Mouse (Mus musculus) midbrain, embryonic 11.5 days (tissue): Measurements from ENCODE around the gene Bicral. TPM values are rescaled to one million over a fixed set of nuclear protein-coding genes. Genes with fewer than 3 reads are reported as not detected.

Experiments used
- ATAC-seq: fragments of 200-750 bp; cut with Nextera tagmentation; 2 replicates; pipeline ENCODE4 v1.8.0; 2017; ENCODE audit warnings: moderate TSS enrichment, moderate library complexity; ENCODE audit not compliant: low FRiP score
- DNase-seq: peaks from one replicate; pipeline ENCODE4 v3.0.0; 2015; ENCODE audit warnings: low spot score; ENCODE audit errors: missing footprints
- H3K27ac ChIP-seq: fragments of 300-500 bp; sonication (generic); 2 replicates; pipeline ENCODE4 v1.5.1; 2014; ENCODE audit warnings: low read depth, low read length
- H3K27me3 ChIP-seq: fragments of 300-500 bp; sonication (generic); 2 replicates; pipeline ENCODE4 v1.6.1; 2014; ENCODE audit warnings: mild to moderate bottlenecking, low read length, moderate library complexity, mixed read lengths; ENCODE audit not compliant: control insufficient read depth, insufficient read depth
- H3K36me3 ChIP-seq: fragments of 300-500 bp; sonication (generic); 2 replicates; pipeline ENCODE4 v1.6.1; 2014; ENCODE audit warnings: mild to moderate bottlenecking, low read length, moderate library complexity, mixed read lengths; ENCODE audit not compliant: control insufficient read depth, insufficient read depth
- H3K4me1 ChIP-seq: fragments of 300-500 bp; sonication (generic); 2 replicates; pipeline ENCODE4 v1.6.1; 2014; ENCODE audit warnings: low read length; ENCODE audit not compliant: control insufficient read depth, insufficient read depth
- H3K4me2 ChIP-seq: fragments of 300-500 bp; sonication (generic); 2 replicates; pipeline ENCODE4 v1.6.1; 2014; ENCODE audit warnings: mild to moderate bottlenecking, moderate library complexity
- H3K4me3 ChIP-seq: fragments of 300-500 bp; sonication (generic); 2 replicates; pipeline ENCODE4 v1.5.1; 2014; ENCODE audit warnings: low read depth, low read length
- H3K9ac ChIP-seq: fragments of 300-500 bp; sonication (generic); 2 replicates; pipeline ENCODE4 v1.6.1; 2014; ENCODE audit warnings: low read length
- H3K9me3 ChIP-seq: fragments of 300-500 bp; sonication (generic); 2 replicates; pipeline ENCODE4 v1.6.1; 2016; ENCODE audit warnings: low read length; ENCODE audit not compliant: control insufficient read depth
- WGBS: fragments of 180-500 bp; shearing (Covaris S2); extraction: QIAGEN DNeasy Blood & Tissue Kit; methylation state at CpG from one replicate; pipeline ENCODE4 v1.1.7; 2014; 5-methylcytosine and 5-hydroxymethylcytosine counted together
- polyA plus RNA-seq: library from polyadenylated mRNA; unstranded; fragments of >200 nt; fragmentation: Nextera tagmentation; extraction: Ambion mirVana; gene quantifications from 2 replicates; pipeline ENCODE4 v1.2.1, GENCODE M21; 2014

The Bicral gene
- polyA plus RNA-seq, 1 experiment from 2014 or later, result 5.8 TPM

DNA sequence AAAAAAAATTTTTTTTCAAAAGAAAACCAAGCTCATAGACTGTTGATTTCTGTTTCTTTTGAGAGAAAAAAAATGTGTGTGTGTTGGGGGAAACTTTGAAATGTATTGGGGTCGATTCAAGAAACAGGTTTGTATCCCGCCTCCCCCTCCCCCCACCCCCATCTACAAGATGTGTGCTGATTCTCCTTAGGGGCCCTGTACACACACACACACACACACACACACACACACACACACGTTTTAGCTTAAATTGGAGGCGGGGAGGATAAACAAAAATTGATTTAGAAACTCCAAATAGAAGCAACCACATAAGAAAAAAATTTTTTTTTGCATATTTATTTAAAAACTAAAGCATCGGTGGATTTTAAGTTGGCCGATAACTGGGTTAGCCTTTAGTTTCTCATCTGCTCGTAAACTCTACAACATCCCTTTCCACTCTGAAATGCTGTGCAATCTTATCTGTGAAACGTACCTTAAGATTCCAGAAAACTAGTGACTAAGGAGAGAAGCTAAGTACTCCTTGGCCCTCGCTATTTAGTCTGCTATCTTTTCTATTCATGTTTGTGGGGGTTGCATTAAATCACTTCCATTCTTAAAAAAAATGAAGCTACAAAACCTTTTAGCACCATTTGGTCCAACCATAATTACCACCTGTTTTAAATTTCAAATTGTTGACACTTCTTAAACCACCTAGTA lies 615 bp upstream of the Bicral start:
- DNase-seq (peak; percentile 92), ATAC-seq (no peak)
- Histone ChIP-seq H3K27ac (peak overlapping the region; percentile 100), H3K4me1 (peaks cover 16% of the 10 kb centered on the region), H3K36me3 (no peaks in the 10 kb centered on the region), H3K4me3 (peak overlapping the region; percentile 53), H3K27me3 (no peaks in the 10 kb centered on the region), H3K9ac (peak overlapping the region; percentile 96), H3K4me2 (peak overlapping the region; percentile 58), H3K9me3 (no peaks in the 10 kb centered on the region)
- 33% methylated on average over 9 of the region's 9 CpGs for WGBS

DNA sequence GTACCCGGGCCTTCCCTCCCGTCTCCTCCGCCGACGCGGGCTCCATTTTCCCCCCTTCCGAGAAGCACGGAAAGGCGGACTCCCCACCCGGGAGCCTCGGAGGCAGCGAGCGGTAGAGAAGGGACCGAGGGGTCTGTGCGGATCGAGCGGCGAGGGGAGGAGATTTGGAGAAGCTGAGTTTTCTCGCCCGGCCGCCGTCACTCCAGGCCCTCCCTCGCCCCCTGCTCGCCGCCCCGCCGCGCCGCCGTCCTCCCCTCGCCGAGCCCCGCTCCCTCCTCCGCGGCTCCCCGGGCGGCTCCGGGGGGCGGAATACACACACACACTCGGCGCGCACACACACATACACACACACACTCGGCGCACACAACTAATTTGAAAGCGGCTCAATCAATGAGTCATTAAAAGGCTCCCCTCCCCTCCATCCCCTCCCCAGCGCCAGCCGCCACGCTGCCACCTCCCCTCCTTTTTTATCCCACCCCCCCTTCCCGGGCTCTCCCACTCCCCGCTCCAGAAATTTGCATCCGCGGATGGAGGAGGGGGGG lies 850 bp downstream of the Bicral start:
- ATAC-seq, result peak; percentile 85

DNA sequence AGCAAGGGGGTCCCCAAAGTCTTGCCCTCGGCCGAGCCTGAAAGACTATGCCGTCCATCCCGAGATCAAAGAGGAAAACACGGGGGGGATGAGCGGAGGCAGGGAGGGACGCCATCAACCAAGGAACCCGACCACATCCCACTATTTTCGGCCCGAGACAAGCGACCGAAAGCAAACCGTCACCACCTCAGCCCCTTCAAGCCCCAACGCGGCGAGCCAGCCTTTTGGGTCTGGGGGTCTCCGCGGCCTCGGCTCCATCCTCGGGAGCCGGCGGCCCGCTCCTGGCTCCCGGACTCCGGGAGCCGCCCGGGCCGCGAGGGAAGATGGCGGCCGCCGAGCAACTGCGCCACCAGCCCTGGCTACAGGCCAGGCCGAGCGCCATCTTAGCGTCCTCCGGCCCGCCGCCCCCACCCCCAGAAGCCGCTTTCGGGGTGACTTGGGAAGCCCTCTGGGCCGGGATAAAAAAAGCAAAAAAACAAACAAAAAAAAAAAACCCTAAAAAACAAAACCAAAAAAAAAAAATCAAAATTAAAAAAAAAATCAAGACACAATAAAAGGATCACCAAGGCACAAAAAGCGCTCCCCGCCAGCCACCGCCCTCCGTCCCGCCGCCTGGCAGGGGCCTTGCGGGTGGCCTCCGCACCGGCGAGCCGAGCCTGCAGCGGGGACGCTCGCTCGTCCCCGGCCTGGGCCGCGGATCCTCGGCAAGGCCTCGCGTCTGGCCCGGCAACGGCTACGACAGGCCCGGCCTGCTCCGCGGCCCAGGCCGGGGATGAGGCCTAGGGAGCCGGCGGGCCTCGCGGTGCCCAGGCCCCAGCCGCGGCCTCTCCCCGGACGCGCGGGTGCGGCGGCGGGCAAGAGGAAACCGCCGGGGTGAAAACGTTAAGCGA lies 1.6 kb downstream of the Bicral start:
- Histone ChIP-seq H3K36me3 (no peaks in the 10 kb centered on the region), H3K4me3 (peak overlapping the region; percentile 53), H3K27me3 (no peaks in the 10 kb centered on the region), H3K9ac (peak overlapping the region; percentile 96), H3K9me3 (no peaks in the 10 kb centered on the region), H3K4me2 (peak overlapping the region; percentile 58), H3K4me1 (peaks cover 16% of the 10 kb centered on the region), H3K27ac (peak overlapping the region; percentile 100)
- WGBS, result under 1% methylated on average over 86 of the region's 87 CpGs
- ATAC-seq, result peak; percentile 35
- peak; percentile 96 for DNase-seq

More for the DNA sequence above, 850 bp downstream of the Bicral start:
- Histone ChIP-seq H3K36me3 (no peaks in the 10 kb centered on the region), H3K27ac (peak overlapping the region; percentile 100), H3K9me3 (no peaks in the 10 kb centered on the region), H3K4me2 (peak overlapping the region; percentile 58), H3K4me3 (peak overlapping the region; percentile 53), H3K9ac (peak overlapping the region; percentile 96), H3K4me1 (peaks cover 16% of the 10 kb centered on the region), H3K27me3 (no peaks in the 10 kb centered on the region)
- DNase-seq, result peak; percentile 98
- WGBS, result 0% methylated on average over 12 of the region's 52 CpGs

GRCm38 (mm10) chr17:46856107-46856388 lies 2.2 kb downstream of the Bicral start:
- no peaks in the 10 kb centered on the region for H3K36me3 ChIP-seq
- 22% methylated on average over 4 of the region's 4 CpGs for WGBS
- H3K27ac ChIP-seq, result peak overlapping the region; percentile 100
- no peaks in the 10 kb centered on the region for H3K9me3 ChIP-seq
- no peak for ATAC-seq
- peak overlapping the region; percentile 53 for H3K4me3 ChIP-seq
- H3K27me3 ChIP-seq, result no peaks in the 10 kb centered on the region
- peak overlapping the region; percentile 96 for H3K9ac ChIP-seq
- peak overlapping the region; percentile 58 for H3K4me2 ChIP-seq
- H3K4me1 ChIP-seq, result peaks cover 16% of the 10 kb centered on the region
- no peak for DNase-seq

DNA sequence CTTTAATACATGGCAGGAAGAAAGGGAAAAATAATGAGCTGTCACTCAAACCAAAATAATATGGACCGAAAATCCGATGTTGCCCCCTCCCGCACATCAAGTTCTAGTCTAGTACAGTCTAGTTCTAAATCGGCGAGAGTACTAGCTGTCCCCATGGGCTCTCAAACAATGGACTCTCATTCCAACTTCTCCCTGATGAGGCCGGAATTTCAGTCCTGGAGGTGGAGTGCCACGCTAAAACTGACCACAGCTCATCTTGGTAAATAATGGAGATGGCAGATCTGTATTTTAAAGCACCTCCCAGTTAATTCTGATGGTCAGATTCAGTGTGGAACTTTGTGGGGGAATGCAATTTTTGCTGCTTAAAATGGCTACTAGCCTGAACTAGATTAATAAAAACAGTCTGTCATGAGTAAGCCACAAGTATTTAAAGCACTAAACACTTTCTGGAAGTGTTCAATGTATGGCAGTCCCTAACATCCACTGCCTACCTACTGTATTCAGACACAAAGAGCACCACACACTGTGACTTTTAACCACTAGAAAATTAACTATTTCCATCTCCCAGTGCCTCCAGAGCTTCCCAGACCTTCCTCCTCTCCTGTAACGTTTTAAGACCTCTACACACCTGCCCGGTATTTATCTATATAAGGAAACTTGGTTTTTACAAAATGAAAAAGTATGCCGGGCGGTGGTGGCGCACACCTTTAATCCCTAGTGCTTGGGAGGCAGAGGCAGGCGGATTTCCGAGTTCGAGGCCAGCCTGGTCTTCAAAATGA lies 2.8 kb downstream of the Bicral start:
- peak overlapping the region; percentile 58 for H3K4me2 ChIP-seq
- H3K4me3 ChIP-seq, result peak overlapping the region; percentile 53
- DNase-seq (peak; percentile 90), ATAC-seq (no peak)
- H3K9me3 ChIP-seq, result no peaks in the 10 kb centered on the region
- H3K4me1 ChIP-seq, result peaks cover 16% of the 10 kb centered on the region
- peak overlapping the region; percentile 100; the same call in 1 of the 2 replicates for H3K27ac ChIP-seq
- peak overlapping the region; percentile 96 for H3K9ac ChIP-seq
- H3K36me3 ChIP-seq, result no peaks in the 10 kb centered on the region
- 79% methylated on average over 15 of the region's 15 CpGs for WGBS
- H3K27me3 ChIP-seq, result no peaks in the 10 kb centered on the region

DNA sequence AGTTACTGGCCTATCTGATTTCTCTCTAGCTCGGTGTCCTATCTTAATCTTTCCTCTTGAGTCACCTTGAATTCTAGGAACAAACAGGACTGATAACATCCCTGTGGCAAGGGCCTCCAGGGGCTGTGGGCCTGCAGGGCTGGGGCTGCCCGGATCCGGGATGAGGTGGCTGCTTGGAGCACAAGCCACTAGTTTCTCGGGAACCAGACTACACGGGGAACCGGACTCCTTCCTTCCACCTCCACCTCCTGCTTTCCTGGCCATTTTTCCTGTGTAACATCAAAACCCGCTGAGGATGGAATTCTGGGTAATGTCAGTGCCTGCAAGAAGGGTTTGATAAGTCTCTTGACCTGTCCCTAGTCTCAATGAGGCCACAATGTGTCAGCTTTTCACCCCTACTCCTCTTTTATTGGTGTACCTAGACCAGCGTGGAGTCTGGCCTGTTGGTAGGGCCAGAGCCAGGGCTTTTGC lies 3.6 kb downstream of the Bicral start:
- peak overlapping the region; percentile 22; the same call in 1 of the 2 replicates for H3K27ac ChIP-seq
- peaks cover 16% of the 10 kb centered on the region for H3K4me1 ChIP-seq
- DNase-seq (peak; percentile 88), ATAC-seq (no peak)
- no peaks in the 10 kb centered on the region for H3K36me3 ChIP-seq
- H3K4me3 ChIP-seq, result no peak overlapping the region
- no peak overlapping the region for H3K4me2 ChIP-seq
- H3K9me3 ChIP-seq, result no peaks in the 10 kb centered on the region
- H3K9ac ChIP-seq, result peak overlapping the region; percentile 14; the same call in 1 of the 2 replicates
- H3K27me3 ChIP-seq, result no peaks in the 10 kb centered on the region
- 88% methylated on average over 8 of the region's 8 CpGs for WGBS

DNA sequence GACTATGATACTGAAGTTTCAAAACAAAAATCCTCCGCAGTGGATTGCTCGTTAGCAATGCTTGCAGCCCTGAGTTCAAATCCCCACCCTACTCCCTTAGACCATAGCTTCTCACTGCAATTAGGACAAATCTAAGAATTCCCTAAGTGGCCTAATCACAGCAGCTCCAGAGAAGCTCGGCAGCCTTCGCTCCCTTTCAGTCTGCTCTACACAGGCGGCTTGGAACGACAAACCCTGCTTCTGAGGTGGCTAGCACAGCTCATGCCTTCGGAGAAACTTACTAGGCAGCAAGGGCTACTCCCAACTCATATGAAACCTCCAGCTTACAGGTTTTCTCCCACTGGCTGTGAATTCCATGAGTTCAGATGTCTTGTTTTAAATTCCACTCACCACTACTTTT lies 4.2 kb downstream of the Bicral start:
- Histone ChIP-seq H3K4me3 (no peak overlapping the region), H3K27me3 (no peaks in the 10 kb centered on the region), H3K4me1 (peaks cover 16% of the 10 kb centered on the region), H3K4me2 (no peak overlapping the region), H3K27ac (no peak overlapping the region), H3K9ac (no peak overlapping the region), H3K36me3 (no peaks in the 10 kb centered on the region), H3K9me3 (no peaks in the 10 kb centered on the region)
- DNase-seq (peak; percentile 84), ATAC-seq (no peak)
- 84% methylated on average over 7 of the region's 7 CpGs for WGBS

DNA sequence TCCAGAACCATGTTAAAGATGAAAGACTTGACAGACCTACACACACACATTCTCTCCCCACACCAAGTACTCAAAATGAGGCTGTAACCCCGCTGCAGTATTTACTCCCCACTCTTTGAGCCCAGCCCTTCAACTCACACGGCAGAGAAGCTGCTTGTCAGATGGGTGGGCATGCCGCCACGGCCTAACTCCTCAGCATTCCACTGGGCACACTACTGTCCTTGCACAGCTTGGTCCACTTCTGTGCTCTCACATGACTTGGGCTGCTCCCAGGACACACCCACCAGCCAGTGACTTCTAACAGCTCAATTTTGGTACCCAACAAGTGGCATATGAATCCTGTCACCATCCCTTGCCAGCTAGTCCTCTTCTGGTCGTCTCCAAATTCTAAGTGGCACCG lies 5.0 kb downstream of the Bicral start:
- Histone ChIP-seq H3K27ac (peak overlapping the region; percentile 35; the same call in 1 of the 2 replicates), H3K9me3 (no peaks in the 10 kb centered on the region), H3K4me2 (no peak overlapping the region), H3K4me3 (no peak overlapping the region), H3K27me3 (no peaks in the 10 kb centered on the region), H3K9ac (no peak overlapping the region), H3K4me1 (peaks cover 14% of the 10 kb centered on the region), H3K36me3 (no peaks in the 10 kb centered on the region)
- ATAC-seq (no peak), DNase-seq (peak; percentile 87)
- 73% methylated on average over 6 of the region's 6 CpGs for WGBS
